Mouse (Mus musculus) C2C12 (cell line): ENCODE measurements around the gene Cks1b.

Source experiments
- CTCF ChIP-seq: IDR thresholded peaks from one replicate; pipeline ENCODE4 v1.5.1; 2011; ENCODE audit not compliant: control insufficient read depth, insufficient read depth, insufficient read length
- FOSL1 ChIP-seq: IDR thresholded peaks from one replicate; pipeline ENCODE4 v1.8.0; 2011; ENCODE audit warnings: mild to moderate bottlenecking, low read length; ENCODE audit not compliant: poor library complexity, insufficient read depth, severe bottlenecking
- MAX ChIP-seq: IDR thresholded peaks from one replicate; pipeline ENCODE4 v1.6.1; 2011; ENCODE audit warnings: mild to moderate bottlenecking, control low read depth
- MYOD1 ChIP-seq: IDR thresholded peaks from one replicate; pipeline ENCODE4 v1.6.1; 2011; ENCODE audit warnings: low read depth; ENCODE audit not compliant: control insufficient read depth, insufficient read length
- USF1 ChIP-seq: IDR thresholded peaks from one replicate; pipeline ENCODE4 v1.6.1; 2011; ENCODE audit warnings: low read depth, mild to moderate bottlenecking, control low read depth, moderate library complexity

GRCm38 (mm10) chr3:89425141-89425525 lies 7.0 kb upstream of the Cks1b start:
- TF ChIP-seq CTCF (no peak), USF1 (no peak), MYOD1 (no peak), MAX (no peak), FOSL1 (no peak)
